Mouse (Mus musculus): ENCODE measurements at regions not wholly inside any gene's neighbourhood (a gene's known extent, or its start where the extent isn't known, plus 50 kb on each side); places are given as distances from the start of the nearest gene placed in this dataset.

- DNase-seq (ENCODE audit: low spot score): no peak
- no peaks in the 10 kb centered on the region for H3K4me1 ChIP-seq (ENCODE audit: insufficient read depth, low read depth, low read length)
Measured at GRCm38 (mm10) chr10:124219461-124219860, 955.7 kb downstream of the Fam19a2 start.

GRCm38 (mm10) chr10:124222068-124222467, 958.3 kb downstream of the Fam19a2 start:
- Histone ChIP-seq H3K4me3 (ENCODE audit: low read depth, low read length) (no peak overlapping the region), H3K4me1 (ENCODE audit: insufficient read depth, low read depth, low read length) (no peaks in the 10 kb centered on the region), H3K27me3 (replicated peaks; ENCODE audit: insufficient read depth, low read length) (no peaks in the 10 kb centered on the region), H3K9me3 (ENCODE audit: low read length) (no peaks in the 10 kb centered on the region), H3K4me2 (replicated peaks; ENCODE audit: low read depth, low read length) (no peak overlapping the region), H3K9ac (replicated peaks; ENCODE audit: low read depth) (no peak overlapping the region), H3K36me3 (ENCODE audit: insufficient read depth, low read length) (no peaks in the 10 kb centered on the region), H3K27ac (ENCODE audit: low read length) (no peak overlapping the region)
- ATAC-seq (peak; percentile 81), DNase-seq (ENCODE audit: low spot score) (peak; percentile 73)
- TF ChIP-seq CTCF (IDR thresholded peaks at IDR 0.05) (no peak), EP300 (IDR thresholded peaks at IDR 0.05) (0 out of 2 replicates have a peak, but pooled peaks have one; percentile 23)
- 24% methylated on average over 2 of the region's 2 CpGs for WGBS

More at GRCm38 (mm10) chr10:124219461-124219860, 955.7 kb downstream of the Fam19a2 start:
- no peak for ATAC-seq
- 83% methylated on average over 1 of the region's 1 CpGs for WGBS
- Histone ChIP-seq H3K4me2 (replicated peaks; ENCODE audit: low read depth, low read length) (no peak overlapping the region), H3K27me3 (replicated peaks; ENCODE audit: insufficient read depth, low read length) (no peaks in the 10 kb centered on the region), H3K9ac (replicated peaks; ENCODE audit: low read depth) (no peak overlapping the region), H3K4me3 (ENCODE audit: low read depth, low read length) (no peak overlapping the region), H3K27ac (ENCODE audit: low read length) (no peak overlapping the region), H3K9me3 (ENCODE audit: low read length) (no peaks in the 10 kb centered on the region), H3K36me3 (ENCODE audit: insufficient read depth, low read length) (no peaks in the 10 kb centered on the region)
- TF ChIP-seq CTCF (IDR thresholded peaks at IDR 0.05) (no peak), EP300 (IDR thresholded peaks at IDR 0.05) (no peak)

DNA sequence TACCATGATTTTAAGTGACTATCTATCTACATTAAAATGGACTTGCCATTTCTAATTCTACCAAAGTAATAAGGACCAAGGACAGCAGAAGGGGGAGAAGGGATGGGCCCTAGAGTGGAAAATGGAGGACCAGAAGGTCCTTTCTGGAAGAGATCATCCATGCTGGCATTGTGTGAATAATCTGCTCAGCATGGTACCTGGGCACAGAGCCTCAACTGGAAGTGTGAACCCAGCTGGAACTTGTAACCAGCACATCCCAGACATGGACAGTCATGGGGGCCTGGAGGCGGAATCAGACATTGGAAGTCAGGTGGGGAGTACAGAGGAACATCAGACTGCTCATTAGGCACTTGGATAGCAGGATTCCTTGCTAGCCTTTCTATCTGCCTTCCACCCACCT, 963.3 kb downstream of the Fam19a2 start:
- no peak for ATAC-seq
- Histone ChIP-seq H3K4me1 (ENCODE audit: insufficient read depth, low read depth, low read length) (no peaks in the 10 kb centered on the region), H3K4me3 (ENCODE audit: low read depth, low read length) (no peak overlapping the region), H3K4me2 (replicated peaks; ENCODE audit: low read depth, low read length) (no peak overlapping the region), H3K9me3 (ENCODE audit: low read length) (no peaks in the 10 kb centered on the region), H3K27me3 (replicated peaks; ENCODE audit: insufficient read depth, low read length) (no peaks in the 10 kb centered on the region), H3K9ac (replicated peaks; ENCODE audit: low read depth) (no peak overlapping the region), H3K36me3 (ENCODE audit: insufficient read depth, low read length) (no peaks in the 10 kb centered on the region), H3K27ac (ENCODE audit: low read length) (no peak overlapping the region)
- no peak for TF ChIP-seq EP300 (IDR thresholded peaks at IDR 0.05)
- TF ChIP-seq CTCF (IDR thresholded peaks at IDR 0.05): no peak
- WGBS: 84% methylated on average over 1 of the region's 1 CpGs
- DNase-seq (ENCODE audit: low spot score): no peak

- Histone ChIP-seq H3K4me3 (ENCODE audit: low read depth, low read length) (no peak overlapping the region), H3K4me2 (replicated peaks; ENCODE audit: low read depth, low read length) (no peak overlapping the region), H3K27ac (ENCODE audit: low read length) (no peak overlapping the region), H3K9ac (replicated peaks; ENCODE audit: low read depth) (no peak overlapping the region), H3K4me1 (ENCODE audit: insufficient read depth, low read depth, low read length) (no peaks in the 10 kb centered on the region; the same call in 1 of the 2 replicates), H3K9me3 (ENCODE audit: low read length) (no peaks in the 10 kb centered on the region), H3K27me3 (replicated peaks; ENCODE audit: insufficient read depth, low read length) (no peaks in the 10 kb centered on the region), H3K36me3 (ENCODE audit: insufficient read depth, low read length) (no peaks in the 10 kb centered on the region)
- peak; percentile 90 for ATAC-seq
- TF ChIP-seq EP300 (IDR thresholded peaks at IDR 0.05) (no peak), CTCF (IDR thresholded peaks at IDR 0.05) (no peak)
- WGBS: 10% methylated on average over 4 of the region's 4 CpGs
- peak; percentile 80 for DNase-seq (ENCODE audit: low spot score)
Measured at GRCm38 (mm10) chr10:124249358-124249757, 985.6 kb downstream of the Fam19a2 start.

- Histone ChIP-seq H3K9ac (replicated peaks; ENCODE audit: low read depth) (no peak overlapping the region), H3K4me1 (ENCODE audit: insufficient read depth, low read depth, low read length) (no peaks in the 10 kb centered on the region; the same call in 1 of the 2 replicates), H3K36me3 (ENCODE audit: insufficient read depth, low read length) (no peaks in the 10 kb centered on the region), H3K27ac (ENCODE audit: low read length) (no peak overlapping the region), H3K9me3 (ENCODE audit: low read length) (no peaks in the 10 kb centered on the region), H3K27me3 (replicated peaks; ENCODE audit: insufficient read depth, low read length) (no peaks in the 10 kb centered on the region), H3K4me2 (replicated peaks; ENCODE audit: low read depth, low read length) (no peak overlapping the region), H3K4me3 (ENCODE audit: low read depth, low read length) (no peak overlapping the region)
- 33% methylated on average over 4 of the region's 4 CpGs for WGBS
- ATAC-seq (no peak), DNase-seq (ENCODE audit: low spot score) (no peak)
- no peak for TF ChIP-seq EP300 (IDR thresholded peaks at IDR 0.05)
- TF ChIP-seq CTCF (IDR thresholded peaks at IDR 0.05): no peak
Measured at GRCm38 (mm10) chr10:124250004-124250403, 986.2 kb downstream of the Fam19a2 start.

- Histone ChIP-seq H3K36me3 (ENCODE audit: insufficient read depth, low read length) (no peaks in the 10 kb centered on the region), H3K4me3 (ENCODE audit: low read depth, low read length) (peak overlapping the region; percentile 37), H3K9me3 (ENCODE audit: low read length) (no peaks in the 10 kb centered on the region), H3K27me3 (replicated peaks; ENCODE audit: insufficient read depth, low read length) (no peaks in the 10 kb centered on the region), H3K4me2 (replicated peaks; ENCODE audit: low read depth, low read length) (peak overlapping the region; percentile 23), H3K4me1 (ENCODE audit: insufficient read depth, low read depth, low read length) (no peaks in the 10 kb centered on the region), H3K27ac (ENCODE audit: low read length) (peak overlapping the region; percentile 2; the same call in 1 of the 2 replicates), H3K9ac (replicated peaks; ENCODE audit: low read depth) (no peak overlapping the region)
- WGBS: 30% methylated on average over 18 of the region's 18 CpGs
- no peak for TF ChIP-seq CTCF (IDR thresholded peaks at IDR 0.05)
- no peak for TF ChIP-seq EP300 (IDR thresholded peaks at IDR 0.05)
- ATAC-seq (peak; percentile 67; the same call in 1 of the 2 replicates), DNase-seq (ENCODE audit: low spot score) (peak; percentile 42)
Measured at GRCm38 (mm10) chr10:124288301-124288995, 1024.7 kb downstream of the Fam19a2 start.
